Mouse (Mus musculus) lung, embryonic 16.5 days (tissue): Measurements from ENCODE around the gene Nccrp1. TPM values are rescaled to one million over a fixed set of nuclear protein-coding genes. Genes with fewer than 3 reads are reported as not detected.

Source experiments
- ATAC-seq: fragments of 200-750 bp; cut with Nextera tagmentation; 2 replicates; pipeline ENCODE4 v1.8.0; 2017; ENCODE audit warnings: low read depth, mild to moderate bottlenecking, moderate library complexity
- H3K27ac ChIP-seq: fragments of 300-500 bp; sonication (generic); 2 replicates; pipeline ENCODE4 v1.5.1; 2014; ENCODE audit warnings: mild to moderate bottlenecking, control low read depth, low read length
- H3K27me3 ChIP-seq: fragments of 300-500 bp; sonication (generic); 2 replicates; pipeline ENCODE4 v1.6.1; 2014; ENCODE audit warnings: low read depth, low read length, mixed read lengths; ENCODE audit not compliant: control insufficient read depth, insufficient read depth
- H3K36me3 ChIP-seq: fragments of 300-500 bp; sonication (generic); 2 replicates; pipeline ENCODE4 v1.6.1; 2014; ENCODE audit warnings: low read length; ENCODE audit not compliant: control insufficient read depth, insufficient read depth
- H3K4me1 ChIP-seq: fragments of 300-500 bp; sonication (generic); replicated peaks from 2 replicates; pipeline ENCODE4 v1.6.1; 2014; ENCODE audit warnings: low read length, mixed read lengths; ENCODE audit not compliant: control insufficient read depth, insufficient read depth
- H3K4me2 ChIP-seq: fragments of 300-500 bp; sonication (generic); 2 replicates; pipeline ENCODE4 v1.6.1; 2014; ENCODE audit warnings: low read depth, low read length, control low read depth
- H3K4me3 ChIP-seq: fragments of 300-500 bp; sonication (generic); 2 replicates; pipeline ENCODE4 v1.5.1; 2014; ENCODE audit warnings: mild to moderate bottlenecking, low read length, control low read depth
- H3K9ac ChIP-seq: fragments of 300-500 bp; sonication (generic); 2 replicates; pipeline ENCODE4 v1.6.1; 2014; ENCODE audit warnings: low read length, control low read depth
- H3K9me3 ChIP-seq: fragments of 300-500 bp; sonication (generic); 2 replicates; pipeline ENCODE4 v1.6.1; 2016; ENCODE audit warnings: low read length; ENCODE audit not compliant: control insufficient read depth
- WGBS: fragments of 180-500 bp; shearing (Covaris S2); extraction: QIAGEN DNeasy Blood & Tissue Kit; methylation state at CpG from one replicate; pipeline ENCODE4 v1.1.7; 2014; 5-methylcytosine and 5-hydroxymethylcytosine counted together
- polyA plus RNA-seq: library from polyadenylated mRNA; unstranded; fragments of >200 nt; fragmentation: Nextera tagmentation; extraction: Ambion mirVana; gene quantifications from 2 replicates; pipeline ENCODE4 v1.2.1, GENCODE M21; 2015

The Nccrp1 gene
- polyA plus RNA-seq, 1 experiment from 2014 or later = not detected

DNA sequence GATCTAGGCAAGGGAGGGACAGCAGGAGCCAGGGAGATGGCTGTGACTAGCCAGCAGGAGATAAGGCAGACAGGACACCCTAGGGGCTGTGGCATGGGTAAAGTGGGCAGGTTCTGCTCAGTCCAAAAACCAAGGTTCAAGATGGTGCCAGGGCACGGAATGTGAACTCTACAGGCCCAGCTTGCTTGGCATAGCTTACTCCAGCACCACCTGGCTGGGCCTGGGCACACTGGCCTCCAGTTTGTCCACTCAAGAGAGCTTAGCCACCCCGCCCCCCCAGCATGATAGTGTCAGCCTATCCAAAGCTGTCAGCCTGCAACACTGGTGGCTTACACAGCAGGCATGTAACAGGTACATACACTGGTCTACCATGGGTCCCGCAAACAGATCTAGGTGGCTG is 26.2 kb upstream of the Nccrp1 start:
- ATAC-seq = no peak
- Histone ChIP-seq H3K36me3 (no peaks in the 10 kb centered on the region), H3K4me3 (no peak overlapping the region), H3K9ac (no peak overlapping the region), H3K27ac (no peak overlapping the region; the same call in 1 of the 2 replicates), H3K4me2 (no peak overlapping the region), H3K9me3 (no peaks in the 10 kb centered on the region), H3K27me3 (no peaks in the 10 kb centered on the region), H3K4me1 (peaks cover 62% of the 10 kb centered on the region)
- 84% methylated on average over 3 of the region's 3 CpGs for WGBS

DNA sequence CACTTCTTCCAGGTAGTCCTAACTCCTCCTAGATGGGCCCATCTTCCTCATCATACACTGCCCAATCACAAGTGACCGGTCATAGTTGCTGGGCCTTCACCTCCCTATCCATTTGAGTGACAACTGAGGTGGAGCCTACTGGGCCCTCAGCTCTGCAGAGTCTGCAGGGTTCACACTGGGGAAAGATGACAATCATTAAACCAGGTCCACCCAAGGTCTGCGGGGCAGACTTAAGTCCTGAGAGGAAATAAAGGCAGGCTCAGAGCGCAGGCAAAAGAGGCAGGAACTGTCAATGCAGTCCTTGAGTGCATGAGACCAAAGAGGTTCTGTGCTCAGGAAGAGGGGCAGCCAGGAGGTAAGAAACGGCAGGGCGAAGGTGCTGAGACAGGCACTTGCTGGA is 25.6 kb upstream of the Nccrp1 start:
- H3K27me3 ChIP-seq = no peaks in the 10 kb centered on the region
- no peak for ATAC-seq
- H3K36me3 ChIP-seq = peaks cover 2% of the 10 kb centered on the region
- no peak overlapping the region for H3K4me3 ChIP-seq
- H3K9me3 ChIP-seq = no peaks in the 10 kb centered on the region
- H3K27ac ChIP-seq = peak overlapping the region; percentile 96; the same call in 1 of the 2 replicates
- no peak overlapping the region for H3K4me2 ChIP-seq
- peaks cover 59% of the 10 kb centered on the region for H3K4me1 ChIP-seq
- peak overlapping the region; percentile 21; the same call in 1 of the 2 replicates for H3K9ac ChIP-seq
- 62% methylated on average over 5 of the region's 5 CpGs for WGBS

DNA sequence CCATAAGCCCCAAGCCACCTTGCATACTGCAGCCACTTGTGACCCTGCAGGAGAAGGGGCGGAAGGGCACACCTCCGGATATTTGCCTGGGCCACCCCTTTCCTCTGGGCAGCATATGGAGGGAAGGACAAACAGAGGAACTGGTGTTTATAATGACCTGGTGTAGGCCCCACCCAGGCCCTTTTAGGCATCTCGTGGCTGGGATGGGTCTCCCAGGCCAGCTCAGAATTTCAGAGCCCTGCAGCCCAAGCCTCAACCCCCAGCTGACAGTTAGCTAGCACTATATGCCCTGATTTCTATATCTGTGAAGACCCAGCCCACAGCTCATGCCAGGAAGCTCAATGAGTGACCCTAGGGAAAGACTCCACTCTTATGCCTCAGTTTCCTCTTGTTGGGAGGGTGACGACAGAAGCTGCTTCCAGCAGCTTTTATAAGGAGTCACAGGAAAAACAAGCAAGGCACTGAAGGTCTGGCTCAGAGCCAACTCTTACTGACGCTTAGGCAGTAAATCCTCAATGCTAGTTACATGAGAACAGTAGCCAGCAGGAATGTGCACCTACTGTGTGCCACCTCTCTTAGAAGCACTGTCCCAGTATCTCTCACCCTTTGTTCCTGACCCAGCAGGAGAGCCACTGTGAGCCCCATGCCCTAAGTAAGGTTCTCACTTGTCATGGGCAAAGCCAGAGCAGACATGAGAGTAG is 24.1 kb upstream of the Nccrp1 start:
- H3K4me2 ChIP-seq = peak overlapping the region; percentile 47
- peaks cover 11% of the 10 kb centered on the region for H3K36me3 ChIP-seq
- ATAC-seq = peak; percentile 46
- peak overlapping the region; percentile 96 for H3K27ac ChIP-seq
- H3K4me1 ChIP-seq = peaks cover 43% of the 10 kb centered on the region
- 20% methylated on average over 5 of the region's 5 CpGs for WGBS
- H3K9me3 ChIP-seq = no peaks in the 10 kb centered on the region
- no peaks in the 10 kb centered on the region for H3K27me3 ChIP-seq
- H3K4me3 ChIP-seq = peak overlapping the region; percentile 13; the same call in 1 of the 2 replicates
- H3K9ac ChIP-seq = peak overlapping the region; percentile 52

DNA sequence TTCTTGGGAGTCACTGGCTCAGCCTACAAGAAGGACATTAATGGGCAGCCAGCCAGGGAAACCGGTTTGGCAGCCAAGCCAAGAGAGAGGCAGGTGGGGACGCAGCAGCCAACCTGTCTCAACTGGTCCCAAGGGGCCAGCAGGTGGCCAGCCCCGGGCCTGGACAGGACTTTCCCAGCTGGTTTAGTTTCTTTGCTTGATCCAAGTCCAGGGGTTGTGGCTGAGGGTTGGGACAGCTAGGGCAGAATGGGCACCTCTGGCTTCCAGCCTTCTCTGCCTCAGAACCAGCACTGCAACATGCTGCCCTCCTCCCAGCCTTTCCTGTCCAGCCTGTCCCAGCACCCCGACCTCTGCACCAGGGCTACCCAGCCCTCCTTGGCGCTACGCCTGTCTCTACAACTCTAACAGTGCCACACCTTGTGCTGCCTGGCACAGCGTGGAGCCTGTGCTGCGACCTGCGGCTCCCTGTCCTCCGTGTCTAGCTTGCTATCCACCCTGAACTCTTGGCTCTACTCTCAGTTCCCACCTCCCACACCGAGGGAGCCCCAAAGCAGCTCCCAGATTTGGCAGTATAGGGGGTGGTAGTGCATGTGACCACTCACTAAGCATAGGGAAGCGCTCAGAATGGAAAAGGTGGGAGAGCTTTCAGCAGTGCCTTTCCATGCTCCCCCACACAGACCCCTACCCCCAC is 23.4 kb upstream of the Nccrp1 start:
- peak; percentile 89 for ATAC-seq
- Histone ChIP-seq H3K27ac (peak overlapping the region; percentile 96), H3K4me1 (peaks cover 40% of the 10 kb centered on the region), H3K27me3 (no peaks in the 10 kb centered on the region), H3K9me3 (no peaks in the 10 kb centered on the region), H3K36me3 (peaks cover 11% of the 10 kb centered on the region), H3K4me2 (peak overlapping the region; percentile 47), H3K9ac (peak overlapping the region; percentile 52), H3K4me3 (peak overlapping the region; percentile 13; the same call in 1 of the 2 replicates)
- 41% methylated on average over 12 of the region's 12 CpGs for WGBS

DNA sequence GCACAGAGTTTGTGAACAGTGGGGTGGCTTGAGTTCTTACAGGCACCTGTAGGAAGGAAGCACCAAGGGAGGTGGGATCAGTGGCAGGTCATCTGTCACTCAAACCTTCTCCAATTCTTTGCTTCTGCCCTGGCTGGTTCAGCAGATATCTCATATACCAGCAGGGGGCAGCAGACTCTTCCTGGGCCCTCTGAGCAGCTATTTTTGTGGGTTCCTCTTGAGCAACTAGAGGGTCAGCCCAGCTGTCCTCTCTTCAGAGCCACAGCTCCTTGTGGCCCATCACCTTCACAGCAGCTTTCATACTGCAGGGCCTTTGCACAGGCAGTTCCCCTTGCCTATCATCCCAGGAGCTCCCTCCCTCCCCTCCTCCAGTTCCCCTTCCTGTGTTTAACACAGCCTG is 21.2 kb upstream of the Nccrp1 start:
- Histone ChIP-seq H3K27ac (no peak overlapping the region), H3K27me3 (no peaks in the 10 kb centered on the region), H3K4me2 (no peak overlapping the region), H3K4me1 (peaks cover 38% of the 10 kb centered on the region), H3K9me3 (no peaks in the 10 kb centered on the region), H3K36me3 (peaks cover 24% of the 10 kb centered on the region), H3K4me3 (no peak overlapping the region), H3K9ac (no peak overlapping the region)
- no peak for ATAC-seq

DNA sequence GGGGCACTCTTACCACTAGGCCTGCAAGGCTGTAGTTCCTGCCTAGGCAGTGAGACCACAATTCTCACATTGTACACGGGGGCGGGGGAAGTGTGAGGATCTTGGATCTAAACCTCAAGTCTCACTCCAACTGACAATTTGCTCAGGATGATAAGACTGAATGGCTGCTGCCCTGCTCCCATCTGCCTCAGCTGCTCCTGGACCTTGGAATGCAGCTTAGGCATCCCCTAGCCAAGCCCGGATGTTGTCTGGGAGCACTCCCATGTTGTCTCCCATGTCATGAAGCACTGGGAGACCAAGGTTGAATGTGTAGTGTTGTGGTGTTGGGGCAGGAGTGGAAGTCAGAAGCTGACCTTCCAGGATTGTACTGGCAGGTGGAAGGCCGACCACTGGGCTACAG is 20.5 kb upstream of the Nccrp1 start:
- H3K27me3 ChIP-seq = no peaks in the 10 kb centered on the region
- WGBS = 84% methylated on average over 4 of the region's 4 CpGs
- H3K4me1 ChIP-seq = peaks cover 34% of the 10 kb centered on the region
- ATAC-seq = no peak
- H3K27ac ChIP-seq = no peak overlapping the region
- H3K4me3 ChIP-seq = no peak overlapping the region
- H3K9me3 ChIP-seq = no peaks in the 10 kb centered on the region
- no peak overlapping the region for H3K4me2 ChIP-seq
- H3K9ac ChIP-seq = no peak overlapping the region
- H3K36me3 ChIP-seq = peaks cover 31% of the 10 kb centered on the region

DNA sequence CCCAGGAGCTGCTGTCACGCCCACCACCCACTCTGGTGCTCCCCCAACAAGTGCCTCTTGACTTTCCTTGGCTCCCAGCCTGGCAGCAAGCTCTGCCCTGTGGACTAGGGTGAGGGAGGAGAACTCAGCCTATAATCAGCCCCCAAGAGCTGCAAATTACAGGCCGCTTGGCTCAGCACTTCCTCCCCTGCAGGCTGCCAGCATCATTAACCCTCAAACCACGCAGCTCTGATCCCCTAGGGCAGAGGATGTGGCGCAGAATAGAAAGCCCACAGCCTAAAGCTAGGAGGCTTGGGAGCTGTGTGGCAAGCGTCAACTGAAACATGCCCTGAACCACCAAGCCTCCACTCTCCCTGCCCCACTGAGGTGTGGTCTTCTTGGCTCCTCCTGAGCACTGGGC is 18.4 kb upstream of the Nccrp1 start:
- no peak overlapping the region for H3K4me2 ChIP-seq
- no peak overlapping the region for H3K27ac ChIP-seq
- H3K27me3 ChIP-seq = no peaks in the 10 kb centered on the region
- no peak overlapping the region for H3K9ac ChIP-seq
- peaks cover 41% of the 10 kb centered on the region for H3K36me3 ChIP-seq
- H3K4me3 ChIP-seq = no peak overlapping the region
- H3K4me1 ChIP-seq = peaks cover 14% of the 10 kb centered on the region
- ATAC-seq = no peak
- 74% methylated on average over 5 of the region's 5 CpGs for WGBS
- H3K9me3 ChIP-seq = no peaks in the 10 kb centered on the region

DNA sequence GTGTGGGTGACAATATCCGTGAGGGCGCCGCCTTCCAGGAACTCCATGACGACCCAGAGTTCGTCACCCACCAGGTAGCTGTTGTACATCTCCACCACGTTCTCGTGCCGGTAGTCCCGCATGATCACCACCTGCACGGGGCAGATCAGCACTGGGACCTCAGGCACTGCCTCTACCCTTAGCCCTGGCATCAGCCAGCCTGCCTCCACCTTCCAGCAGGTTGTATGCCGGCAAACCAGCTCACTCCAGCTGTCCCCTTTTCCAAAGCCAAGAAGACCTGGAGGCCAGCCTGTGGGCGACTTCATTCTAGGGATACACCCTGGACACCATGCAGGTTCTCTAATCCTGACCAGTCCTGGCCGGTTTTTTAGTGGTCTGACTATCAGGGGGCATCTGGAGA is 15.9 kb upstream of the Nccrp1 start:
- H3K36me3 ChIP-seq = peaks cover 49% of the 10 kb centered on the region
- WGBS = 90% methylated on average over 13 of the region's 13 CpGs
- H3K4me1 ChIP-seq = peaks cover 17% of the 10 kb centered on the region
- ATAC-seq = no peak
- no peak overlapping the region for H3K4me3 ChIP-seq
- no peak overlapping the region for H3K9ac ChIP-seq
- H3K4me2 ChIP-seq = no peak overlapping the region
- no peaks in the 10 kb centered on the region for H3K27me3 ChIP-seq
- no peaks in the 10 kb centered on the region for H3K9me3 ChIP-seq
- no peak overlapping the region for H3K27ac ChIP-seq

DNA sequence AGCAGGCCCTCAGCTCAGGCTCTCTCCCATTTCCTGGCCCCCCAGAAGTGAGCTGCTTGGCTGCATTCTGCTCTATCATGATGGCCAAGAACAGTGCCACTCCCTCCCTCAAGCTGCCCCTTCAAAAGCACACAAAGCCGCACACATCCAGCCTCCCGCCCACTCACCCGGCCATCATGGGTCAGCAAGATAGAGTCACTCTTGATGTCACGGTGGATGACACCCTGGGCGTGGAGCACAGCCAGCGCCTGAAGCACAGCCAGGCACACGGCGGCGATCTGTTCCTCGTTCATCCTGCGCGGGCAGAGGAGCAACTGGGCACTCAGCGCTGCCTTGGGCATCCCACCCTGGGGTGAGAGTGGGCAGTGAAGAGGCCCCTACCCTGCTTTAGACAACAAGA is 15.3 kb upstream of the Nccrp1 start:
- no peak for ATAC-seq

More for the DNA sequence above, 15.3 kb upstream of the Nccrp1 start:
- H3K4me2 ChIP-seq = no peak overlapping the region
- 89% methylated on average over 13 of the region's 13 CpGs for WGBS
- no peaks in the 10 kb centered on the region for H3K27me3 ChIP-seq
- no peak overlapping the region for H3K9ac ChIP-seq
- no peak overlapping the region for H3K27ac ChIP-seq
- no peak overlapping the region for H3K4me3 ChIP-seq
- H3K36me3 ChIP-seq = peaks cover 43% of the 10 kb centered on the region
- H3K9me3 ChIP-seq = no peaks in the 10 kb centered on the region
- peaks cover 20% of the 10 kb centered on the region for H3K4me1 ChIP-seq
